Mouse (Mus musculus): ENCODE data around the gene Ctsj.

- TF ChIP-seq HCFC1 (IDR thresholded peaks at IDR 0.05; ENCODE audit: borderline replicate concordance, insufficient read depth, low read length): no peak
- TF ChIP-seq CHD2 (IDR thresholded peaks at IDR 0.05; ENCODE audit: low read depth, low read length): no peak
These were observed at the start of gene Ctsj for GRCm38 (mm10) chr13:61005859-61006258.

Measured in ES-E14 (cell line).